16 mouse cellular contexts compared by ENCODE assay signal in genomic region chr2:93466314-93466713, GRCm38 (mm10).
"Had no signal": no experiment of that assay in that cellular context is flagged by ENCODE, and none has a peak within 500 bp of the region (broad histone marks: within the 10 kb centered on the region; RNA-seq: fewer than 3 reads in every experiment).

No protein-coding gene starts in this region.

- H3K9ac ChIP-seq: limb, embryonic 15.5 days; lung, embryonic 14.5 days had no signal

- H3K9me3 ChIP-seq: limb, embryonic 15.5 days; midbrain, embryonic 10.5 days had no signal

- ATAC-seq: intestine, embryonic 16.5 days had no signal

- H3K4me2 ChIP-seq: limb, embryonic 15.5 days; lung, embryonic 14.5 days had no signal

- DNase-seq: kidney, adult 8-10 months; kidney, postnatal 36 days; layer of hippocampus, adult 9-11 months; layer of hippocampus, postnatal 36 days; lung, embryonic 14.5 days; lung, postnatal 10 days; lung, postnatal 4 days; midbrain, embryonic 14.5 days; right cerebral cortex, postnatal 25 days; thymus, adult 18-20 months; thymus, postnatal 25 days had no signal

- H3K27ac ChIP-seq: kidney, postnatal 0 days; limb, embryonic 15.5 days; midbrain, embryonic 10.5 days; stomach, postnatal 0 days had no signal

- H3K4me3 ChIP-seq: limb, embryonic 15.5 days; midbrain, embryonic 10.5 days had no signal

- H3K36me3 ChIP-seq: limb, embryonic 15.5 days; midbrain, embryonic 10.5 days had no signal
